Mouse (Mus musculus): ENCODE results near the gene Ldhd. TPM values are rescaled to one million over a fixed set of nuclear protein-coding genes. Genes with fewer than 3 reads are reported as not detected.

Ldhd gene
- polyA plus RNA-seq, 1 experiment from 2014 or later: 1.1 TPM

DNA sequence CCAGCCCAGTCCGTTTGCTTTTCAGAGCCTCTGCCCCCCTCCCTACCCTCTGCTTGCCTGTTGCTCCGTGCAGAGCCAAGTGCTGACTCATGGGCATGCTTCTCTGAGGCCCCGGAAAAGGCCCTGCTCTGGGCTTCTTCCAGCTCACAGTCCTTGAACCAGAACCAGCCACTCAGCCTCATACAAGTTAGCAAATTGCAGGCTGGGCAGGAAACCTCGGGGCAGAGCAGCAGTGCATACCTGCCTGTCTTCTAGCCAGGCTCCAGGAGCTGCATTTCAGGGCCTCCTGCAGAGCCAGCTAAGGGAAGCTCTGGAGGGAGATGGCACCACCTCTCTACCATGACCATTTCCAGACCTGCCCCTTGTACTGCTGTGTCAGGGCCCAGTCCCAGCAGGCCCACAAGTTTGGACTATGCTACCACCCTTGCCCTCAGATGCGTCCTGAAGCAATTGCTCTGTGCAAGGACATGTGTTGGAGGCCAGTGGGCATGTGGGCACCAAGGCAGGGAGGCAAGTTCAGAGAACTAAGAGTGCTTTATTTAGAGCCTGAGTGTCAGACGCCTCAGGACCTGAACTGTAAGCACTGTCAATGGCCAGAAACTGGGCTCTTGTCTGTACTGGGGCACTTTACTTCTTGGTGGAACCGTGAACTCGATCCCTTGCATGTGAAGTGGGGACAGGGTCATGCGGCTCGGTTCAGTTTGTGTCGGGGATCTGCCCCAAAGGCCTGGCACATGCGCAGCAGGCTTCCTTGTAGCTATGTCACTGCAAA is 5.9 kb downstream of the Ldhd start:
- no peak overlapping the region for H3K4me2 ChIP-seq (ENCODE audit: low read depth, low read length)
- WGBS: 68% methylated on average over 12 of the region's 12 CpGs
- H3K27me3 ChIP-seq (ENCODE audit: control insufficient read depth, insufficient read depth, low read depth, low read length): no peaks in the 10 kb centered on the region
- peaks cover 3% of the 10 kb centered on the region; the same call in 1 of the 2 replicates for H3K36me3 ChIP-seq (ENCODE audit: control insufficient read depth, insufficient read depth, low read length)
- peaks cover 7% of the 10 kb centered on the region for H3K4me1 ChIP-seq (replicated peaks; ENCODE audit: control insufficient read depth, insufficient read depth, low read length)
- H3K9ac ChIP-seq (ENCODE audit: low read length): peak overlapping the region; percentile 14; the same call in 1 of the 2 replicates
- no peak overlapping the region for H3K4me3 ChIP-seq (ENCODE audit: low read length)
- H3K27ac ChIP-seq (ENCODE audit: low read length): peak overlapping the region; percentile 38
- no peaks in the 10 kb centered on the region for H3K9me3 ChIP-seq (ENCODE audit: control insufficient read depth, low read length)
- peak; percentile 81 for ATAC-seq (ENCODE audit: low read depth)

DNA sequence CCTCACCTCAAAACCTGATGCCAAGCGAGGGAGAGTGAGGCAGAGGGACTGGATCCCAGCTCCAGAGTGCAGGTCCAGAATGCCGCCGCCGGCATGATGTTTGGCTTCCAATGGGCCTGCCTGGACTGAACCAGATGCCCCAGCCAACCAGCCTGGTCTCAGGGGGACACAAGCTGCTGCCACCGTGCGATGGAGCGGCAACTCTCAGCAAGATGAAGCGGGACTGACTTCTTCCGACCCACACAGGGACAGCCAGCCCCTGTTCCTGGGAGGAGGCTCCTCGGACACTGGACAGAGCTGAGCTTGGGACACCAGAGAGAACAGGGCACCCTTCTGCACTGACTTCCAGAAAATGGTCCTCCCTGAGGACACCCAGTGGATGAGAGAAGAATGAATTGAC is 7.6 kb downstream of the Ldhd start:
- 87% methylated on average over 10 of the region's 10 CpGs for WGBS
- Histone ChIP-seq H3K4me3 (ENCODE audit: low read length) (no peak overlapping the region), H3K27me3 (ENCODE audit: control insufficient read depth, insufficient read depth, low read depth, low read length) (no peaks in the 10 kb centered on the region), H3K9me3 (ENCODE audit: control insufficient read depth, low read length) (no peaks in the 10 kb centered on the region), H3K36me3 (ENCODE audit: control insufficient read depth, insufficient read depth, low read length) (peaks cover 3% of the 10 kb centered on the region; the same call in 1 of the 2 replicates), H3K4me1 (replicated peaks; ENCODE audit: control insufficient read depth, insufficient read depth, low read length) (peaks cover 13% of the 10 kb centered on the region), H3K9ac (ENCODE audit: low read length) (no peak overlapping the region), H3K4me2 (ENCODE audit: low read depth, low read length) (no peak overlapping the region), H3K27ac (ENCODE audit: low read length) (no peak overlapping the region)
- ATAC-seq (ENCODE audit: low read depth): no peak

DNA sequence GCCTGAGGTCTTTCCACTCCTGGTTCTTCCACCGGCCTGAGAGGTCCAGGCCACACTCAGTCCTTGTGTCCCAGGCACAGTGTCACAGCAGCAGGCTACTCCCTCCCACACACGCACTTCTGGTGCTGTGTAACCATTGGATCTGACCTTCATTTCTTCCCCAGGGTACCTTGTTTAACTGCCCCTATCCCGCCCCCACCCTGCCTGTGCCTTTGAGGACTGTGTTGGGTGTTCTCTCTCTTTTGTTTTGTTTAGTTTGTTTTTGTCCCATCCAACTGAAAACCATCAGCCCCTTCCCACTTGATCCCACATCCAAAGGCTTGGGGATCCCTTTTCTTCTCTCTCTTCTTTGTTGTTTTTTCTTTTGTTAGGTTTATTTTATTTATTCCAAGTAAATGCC is 8.1 kb downstream of the Ldhd start:
- peaks cover 3% of the 10 kb centered on the region; the same call in 1 of the 2 replicates for H3K36me3 ChIP-seq (ENCODE audit: control insufficient read depth, insufficient read depth, low read length)
- H3K4me1 ChIP-seq (replicated peaks; ENCODE audit: control insufficient read depth, insufficient read depth, low read length): peaks cover 13% of the 10 kb centered on the region
- no peaks in the 10 kb centered on the region for H3K9me3 ChIP-seq (ENCODE audit: control insufficient read depth, low read length)
- H3K9ac ChIP-seq (ENCODE audit: low read length): no peak overlapping the region
- H3K27me3 ChIP-seq (ENCODE audit: control insufficient read depth, insufficient read depth, low read depth, low read length): no peaks in the 10 kb centered on the region
- ATAC-seq (ENCODE audit: low read depth): no peak
- H3K4me3 ChIP-seq (ENCODE audit: low read length): no peak overlapping the region
- no peak overlapping the region for H3K27ac ChIP-seq (ENCODE audit: low read length)
- 75% methylated on average over 3 of the region's 3 CpGs for WGBS
- no peak overlapping the region for H3K4me2 ChIP-seq (ENCODE audit: low read depth, low read length)

DNA sequence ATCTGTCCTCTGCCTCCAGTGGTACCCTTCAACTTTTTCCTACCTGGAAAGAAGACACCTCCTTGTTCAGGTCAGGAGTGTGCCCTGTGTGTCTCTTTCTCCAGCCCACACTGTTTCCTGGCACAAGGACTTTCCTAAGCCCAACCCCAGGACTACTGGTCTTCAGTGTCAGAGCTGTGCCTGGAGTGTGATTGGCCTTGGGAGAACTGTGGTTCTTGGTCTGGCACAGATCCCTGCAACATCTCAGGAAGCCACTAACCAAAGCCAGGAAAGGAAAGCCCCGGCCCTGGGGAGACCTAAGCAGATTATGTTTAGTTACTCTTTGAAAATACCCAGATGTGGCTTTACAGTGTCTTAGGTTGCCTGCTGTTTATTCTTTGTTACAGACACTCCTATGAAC is 10.2 kb downstream of the Ldhd start:
- Histone ChIP-seq H3K4me2 (ENCODE audit: low read depth, low read length) (no peak overlapping the region), H3K27ac (ENCODE audit: low read length) (no peak overlapping the region), H3K27me3 (ENCODE audit: control insufficient read depth, insufficient read depth, low read depth, low read length) (no peaks in the 10 kb centered on the region), H3K9ac (ENCODE audit: low read length) (no peak overlapping the region), H3K4me1 (replicated peaks; ENCODE audit: control insufficient read depth, insufficient read depth, low read length) (peaks cover 13% of the 10 kb centered on the region), H3K4me3 (ENCODE audit: low read length) (no peak overlapping the region), H3K9me3 (ENCODE audit: control insufficient read depth, low read length) (no peaks in the 10 kb centered on the region), H3K36me3 (ENCODE audit: control insufficient read depth, insufficient read depth, low read length) (peaks cover 3% of the 10 kb centered on the region; the same call in 1 of the 2 replicates)
- 67% methylated on average over 1 of the region's 1 CpGs for WGBS
- no peak for ATAC-seq (ENCODE audit: low read depth)

DNA sequence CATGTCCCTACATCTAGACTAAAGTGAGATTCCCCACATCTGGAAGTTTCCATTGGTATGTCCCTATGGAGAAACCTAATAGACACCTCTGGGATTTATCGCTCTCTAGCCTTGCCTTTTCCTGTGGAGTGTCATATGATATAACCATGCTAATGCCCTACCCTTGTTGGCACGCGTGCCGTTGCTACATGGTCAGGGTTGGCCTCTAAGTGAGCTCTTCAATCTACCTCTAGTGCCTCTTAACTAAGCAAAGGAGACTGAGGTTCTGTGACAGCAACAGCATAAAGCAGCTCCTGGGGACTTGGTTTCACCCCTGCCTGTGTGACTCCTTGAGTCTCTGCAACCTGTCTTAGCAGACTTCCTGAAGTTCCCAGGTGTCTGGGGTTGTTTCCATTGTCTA is 11.9 kb downstream of the Ldhd start:
- H3K9ac ChIP-seq (ENCODE audit: low read length): no peak overlapping the region
- no peak overlapping the region for H3K4me3 ChIP-seq (ENCODE audit: low read length)
- H3K27ac ChIP-seq (ENCODE audit: low read length): no peak overlapping the region
- peaks cover 3% of the 10 kb centered on the region; the same call in 1 of the 2 replicates for H3K36me3 ChIP-seq (ENCODE audit: control insufficient read depth, insufficient read depth, low read length)
- ATAC-seq (ENCODE audit: low read depth): peak; percentile 69; the same call in 1 of the 2 replicates
- H3K4me1 ChIP-seq (replicated peaks; ENCODE audit: control insufficient read depth, insufficient read depth, low read length): peaks cover 8% of the 10 kb centered on the region
- no peaks in the 10 kb centered on the region for H3K9me3 ChIP-seq (ENCODE audit: control insufficient read depth, low read length)
- H3K4me2 ChIP-seq (ENCODE audit: low read depth, low read length): no peak overlapping the region
- H3K27me3 ChIP-seq (ENCODE audit: control insufficient read depth, insufficient read depth, low read depth, low read length): no peaks in the 10 kb centered on the region
- 66% methylated on average over 4 of the region's 4 CpGs for WGBS

DNA sequence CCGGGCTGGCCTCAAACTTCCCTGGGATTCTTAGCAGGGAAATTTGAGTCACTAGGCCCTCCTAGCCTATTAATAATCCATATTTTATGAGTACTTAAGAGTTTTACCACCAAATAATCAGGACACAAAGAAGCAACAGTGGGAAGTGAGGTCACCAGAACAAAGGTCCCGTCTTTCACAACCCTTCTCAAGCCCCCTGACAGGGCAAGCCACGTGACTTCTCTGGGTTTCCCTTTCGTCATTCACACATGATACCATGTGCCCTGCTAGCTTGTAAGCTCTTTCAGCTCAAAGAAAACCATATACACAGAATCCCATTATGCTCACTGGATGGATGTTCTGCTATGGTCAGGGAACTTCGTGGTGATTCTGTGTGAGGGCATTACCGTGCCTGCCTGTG is 12.4 kb downstream of the Ldhd start:
- H3K9ac ChIP-seq (ENCODE audit: low read length): no peak overlapping the region
- no peak for ATAC-seq (ENCODE audit: low read depth)
- no peak overlapping the region for H3K27ac ChIP-seq (ENCODE audit: low read length)
- H3K4me2 ChIP-seq (ENCODE audit: low read depth, low read length): no peak overlapping the region
- no peak overlapping the region for H3K4me3 ChIP-seq (ENCODE audit: low read length)
- no peaks in the 10 kb centered on the region for H3K9me3 ChIP-seq (ENCODE audit: control insufficient read depth, low read length)
- no peaks in the 10 kb centered on the region for H3K27me3 ChIP-seq (ENCODE audit: control insufficient read depth, insufficient read depth, low read depth, low read length)
- H3K4me1 ChIP-seq (replicated peaks; ENCODE audit: control insufficient read depth, insufficient read depth, low read length): peaks cover 8% of the 10 kb centered on the region
- 46% methylated on average over 6 of the region's 6 CpGs for WGBS
- peaks cover 3% of the 10 kb centered on the region; the same call in 1 of the 2 replicates for H3K36me3 ChIP-seq (ENCODE audit: control insufficient read depth, insufficient read depth, low read length)

DNA sequence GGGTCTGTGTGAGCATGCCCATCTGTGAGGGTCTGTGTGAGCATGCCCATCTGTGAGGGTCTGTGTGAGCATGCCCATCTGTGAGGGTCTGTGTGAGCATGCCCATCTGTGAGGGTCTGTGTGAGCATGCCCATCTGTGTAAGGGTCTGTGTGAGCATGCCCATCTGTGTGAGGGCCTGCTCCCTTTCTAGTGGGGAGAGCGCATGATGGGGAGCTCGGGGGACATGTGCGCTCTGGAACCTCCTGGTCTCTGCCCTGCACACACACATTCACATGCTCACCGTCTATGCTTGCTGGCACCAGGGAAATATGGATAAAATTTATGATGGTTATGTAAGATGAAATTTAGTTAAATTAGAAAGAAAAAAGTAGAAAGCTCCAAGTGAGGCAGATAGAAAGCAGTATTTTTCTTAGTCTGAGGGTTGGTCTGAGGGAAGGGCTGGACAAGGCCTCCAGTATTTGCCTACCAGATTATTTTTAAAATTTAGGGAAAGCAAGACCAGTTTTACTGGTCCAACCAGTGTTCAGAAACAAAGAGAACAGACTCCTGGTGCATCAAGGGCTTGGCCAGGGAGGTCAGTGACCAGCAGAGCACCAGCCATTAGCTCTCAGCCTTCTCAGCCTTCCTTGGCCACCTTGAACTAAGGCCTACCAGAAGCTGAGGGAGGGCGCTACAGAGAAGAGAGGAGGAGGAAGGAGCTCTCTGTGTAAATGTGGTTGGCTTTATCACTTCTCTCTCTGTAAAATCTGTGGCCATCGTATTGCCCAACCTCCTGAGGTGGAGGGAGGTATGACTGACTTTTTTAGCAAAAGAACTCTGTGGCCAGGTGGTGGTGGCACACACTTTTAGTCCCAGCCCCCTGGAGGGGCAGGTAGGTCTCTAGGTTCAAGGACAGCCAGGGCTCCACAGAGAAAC is 15.1 kb downstream of the Ldhd start:
- no peak overlapping the region for H3K9ac ChIP-seq (ENCODE audit: low read length)
- H3K36me3 ChIP-seq (ENCODE audit: control insufficient read depth, insufficient read depth, low read length): peaks cover 4% of the 10 kb centered on the region; the same call in 1 of the 2 replicates
- H3K9me3 ChIP-seq (ENCODE audit: control insufficient read depth, low read length): no peaks in the 10 kb centered on the region
- H3K4me2 ChIP-seq (ENCODE audit: low read depth, low read length): no peak overlapping the region
- WGBS: 77% methylated on average over 6 of the region's 6 CpGs
- peak; percentile 59 for ATAC-seq (ENCODE audit: low read depth)
- no peaks in the 10 kb centered on the region for H3K27me3 ChIP-seq (ENCODE audit: control insufficient read depth, insufficient read depth, low read depth, low read length)
- H3K27ac ChIP-seq (ENCODE audit: low read length): peak overlapping the region; percentile 62
- no peak overlapping the region for H3K4me3 ChIP-seq (ENCODE audit: low read length)
- peaks cover 8% of the 10 kb centered on the region for H3K4me1 ChIP-seq (replicated peaks; ENCODE audit: control insufficient read depth, insufficient read depth, low read length)

DNA sequence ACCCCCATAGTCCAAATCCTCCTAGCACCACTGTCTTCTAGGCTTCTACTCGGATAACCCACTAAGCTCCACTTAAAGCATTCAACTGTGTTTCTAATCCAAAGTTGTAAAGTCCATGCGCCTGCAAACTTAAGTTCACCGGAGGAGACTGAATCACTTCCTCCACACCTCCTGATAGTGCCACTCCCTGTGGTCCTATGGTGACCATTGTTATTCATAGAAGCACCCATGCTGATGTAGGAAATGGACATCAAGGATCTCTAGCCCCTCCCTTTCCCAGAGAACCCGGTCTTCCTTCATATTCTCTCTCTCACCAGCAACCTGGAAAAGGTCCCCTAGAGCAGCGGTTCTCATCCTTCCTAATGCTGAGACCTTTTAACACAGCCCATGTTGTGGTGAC is 17.0 kb downstream of the Ldhd start:
- Histone ChIP-seq H3K4me3 (ENCODE audit: low read length) (no peak overlapping the region), H3K4me1 (replicated peaks; ENCODE audit: control insufficient read depth, insufficient read depth, low read length) (peaks cover 7% of the 10 kb centered on the region), H3K36me3 (ENCODE audit: control insufficient read depth, insufficient read depth, low read length) (peaks cover 4% of the 10 kb centered on the region; the same call in 1 of the 2 replicates), H3K9ac (ENCODE audit: low read length) (no peak overlapping the region), H3K27ac (ENCODE audit: low read length) (no peak overlapping the region), H3K9me3 (ENCODE audit: control insufficient read depth, low read length) (no peaks in the 10 kb centered on the region), H3K4me2 (ENCODE audit: low read depth, low read length) (no peak overlapping the region), H3K27me3 (ENCODE audit: control insufficient read depth, insufficient read depth, low read depth, low read length) (no peaks in the 10 kb centered on the region)
- WGBS: 76% methylated on average over 5 of the region's 5 CpGs
- no peak for ATAC-seq (ENCODE audit: low read depth)

DNA sequence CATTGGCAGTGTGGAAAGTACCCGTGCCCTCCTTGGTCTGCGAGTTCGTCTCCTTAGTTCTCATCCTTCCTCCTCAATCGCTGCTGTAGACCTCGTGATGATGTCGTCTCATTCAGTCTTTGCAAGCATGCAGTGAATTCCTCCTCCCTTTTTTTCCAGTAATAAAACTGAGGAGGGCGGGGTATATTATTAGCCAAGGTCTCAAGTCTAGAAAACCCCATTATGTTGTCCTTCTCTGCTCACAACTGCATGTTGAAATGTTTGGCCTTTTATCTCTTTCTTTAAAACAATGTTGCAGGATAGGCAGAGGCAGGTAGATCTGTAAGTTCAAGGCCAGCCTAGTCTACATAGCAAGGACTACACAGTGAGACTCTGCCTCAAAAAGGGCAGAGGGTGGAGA is 22.8 kb downstream of the Ldhd start:
- no peaks in the 10 kb centered on the region for H3K4me1 ChIP-seq (replicated peaks; ENCODE audit: control insufficient read depth, insufficient read depth, low read length)
- no peak for ATAC-seq (ENCODE audit: low read depth)
- no peak overlapping the region for H3K4me2 ChIP-seq (ENCODE audit: low read depth, low read length)
- no peaks in the 10 kb centered on the region for H3K9me3 ChIP-seq (ENCODE audit: control insufficient read depth, low read length)
- H3K27me3 ChIP-seq (ENCODE audit: control insufficient read depth, insufficient read depth, low read depth, low read length): no peaks in the 10 kb centered on the region
- WGBS: 91% methylated on average over 7 of the region's 7 CpGs
- no peak overlapping the region for H3K4me3 ChIP-seq (ENCODE audit: low read length)
- no peak overlapping the region for H3K9ac ChIP-seq (ENCODE audit: low read length)
- no peak overlapping the region for H3K27ac ChIP-seq (ENCODE audit: low read length)
- H3K36me3 ChIP-seq (ENCODE audit: control insufficient read depth, insufficient read depth, low read length): peaks cover 3% of the 10 kb centered on the region; the same call in 1 of the 2 replicates
